Mouse (Mus musculus) heart, embryonic 12.5 days (tissue): ENCODE data around the gene Fezf1. TPM values are rescaled to one million over a fixed set of nuclear protein-coding genes. Genes with fewer than 3 reads are reported as not detected.

Experiments used
- ATAC-seq: fragments of 200-750 bp; cut with Nextera tagmentation; 2 replicates; pipeline ENCODE4 v1.8.0; 2017; ENCODE audit warnings: moderate TSS enrichment, moderate library complexity; ENCODE audit not compliant: insufficient number of reproducible peaks, low FRiP score
- H3K27ac ChIP-seq: fragments of 300-500 bp; sonication (generic); 2 replicates; pipeline ENCODE4 v1.5.1; 2016; ENCODE audit warnings: mild to moderate bottlenecking, moderate library complexity; ENCODE audit not compliant: poor library complexity, severe bottlenecking
- H3K27me3 ChIP-seq: fragments of 300-500 bp; sonication (generic); replicated peaks from 2 replicates; pipeline ENCODE4 v1.6.1; 2016; ENCODE audit warnings: mild to moderate bottlenecking, moderate library complexity
- H3K36me3 ChIP-seq: fragments of 300-500 bp; sonication (generic); 2 replicates; pipeline ENCODE4 v1.6.1; 2016; ENCODE audit warnings: mild to moderate bottlenecking, moderate library complexity
- H3K4me1 ChIP-seq: fragments of 300-500 bp; sonication (generic); replicated peaks from 2 replicates; pipeline ENCODE4 v1.6.1; 2016; ENCODE audit warnings: mild to moderate bottlenecking
- H3K4me2 ChIP-seq: fragments of 300-500 bp; sonication (generic); 2 replicates; pipeline ENCODE4 v1.6.1; 2016; ENCODE audit warnings: mild to moderate bottlenecking, moderate library complexity
- H3K4me3 ChIP-seq: fragments of 300-500 bp; sonication (generic); 2 replicates; pipeline ENCODE4 v1.5.1; 2016; ENCODE audit warnings: mild to moderate bottlenecking
- H3K9ac ChIP-seq: fragments of 300-500 bp; sonication (generic); 2 replicates; pipeline ENCODE4 v1.6.1; 2016; ENCODE audit warnings: mild to moderate bottlenecking, moderate library complexity
- H3K9me3 ChIP-seq: fragments of 300-500 bp; sonication (generic); replicated peaks from 2 replicates; pipeline ENCODE4 v1.6.1; 2016; ENCODE audit warnings: mild to moderate bottlenecking, moderate library complexity
- WGBS: fragments of 180-500 bp; shearing (Covaris S2); methylation state at CpG from one replicate; pipeline ENCODE4 v1.1.7; 2016; 5-methylcytosine and 5-hydroxymethylcytosine counted together
- polyA plus RNA-seq: library from polyadenylated mRNA; unstranded; fragments of >200 nt; fragmentation: Nextera tagmentation; extraction: Ambion mirVana; gene quantifications from 2 replicates; pipeline ENCODE4 v1.2.1, GENCODE M21; 2016

Gene Fezf1
- polyA plus RNA-seq, 1 experiment from 2014 or later: not detected

DNA sequence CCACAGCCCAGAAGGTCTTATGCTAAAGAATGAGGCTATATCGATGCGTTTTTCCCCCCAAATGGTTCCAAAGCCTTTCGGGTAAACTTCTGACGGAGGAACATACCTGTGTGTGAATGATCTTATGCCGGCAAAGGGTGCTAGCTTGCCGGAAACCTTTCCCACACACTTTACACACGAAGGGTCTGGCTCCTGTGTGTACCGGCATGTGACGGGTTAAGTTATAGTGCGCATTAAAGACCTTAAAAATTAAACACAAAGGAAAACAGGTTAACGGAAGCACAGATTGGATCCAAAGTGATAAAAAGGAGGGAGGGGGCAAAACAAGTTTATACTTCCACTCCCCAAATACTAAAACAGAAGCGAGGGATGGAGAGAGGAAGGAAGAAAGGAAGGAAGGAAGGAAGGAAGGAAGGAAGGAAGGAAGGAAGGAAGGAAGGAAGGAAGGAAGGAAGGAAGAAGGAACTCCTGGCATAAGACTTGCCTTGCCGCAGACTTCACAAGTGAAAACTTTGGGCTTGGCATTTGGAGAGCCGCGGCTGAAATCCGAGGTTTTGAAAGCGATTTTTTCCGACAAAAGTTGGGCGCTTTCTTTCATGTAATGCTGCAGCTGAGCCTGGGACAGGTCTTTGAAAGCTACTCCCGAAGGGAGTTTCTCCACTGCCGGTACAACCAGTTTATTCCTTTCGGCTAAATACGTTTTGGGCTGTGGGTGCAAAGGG is 1.2 kb downstream of the Fezf1 start:
- peaks cover 72% of the 10 kb centered on the region for H3K27me3 ChIP-seq
- under 1% methylated on average over 23 of the region's 23 CpGs for WGBS
- H3K9me3 ChIP-seq: no peaks in the 10 kb centered on the region

DNA sequence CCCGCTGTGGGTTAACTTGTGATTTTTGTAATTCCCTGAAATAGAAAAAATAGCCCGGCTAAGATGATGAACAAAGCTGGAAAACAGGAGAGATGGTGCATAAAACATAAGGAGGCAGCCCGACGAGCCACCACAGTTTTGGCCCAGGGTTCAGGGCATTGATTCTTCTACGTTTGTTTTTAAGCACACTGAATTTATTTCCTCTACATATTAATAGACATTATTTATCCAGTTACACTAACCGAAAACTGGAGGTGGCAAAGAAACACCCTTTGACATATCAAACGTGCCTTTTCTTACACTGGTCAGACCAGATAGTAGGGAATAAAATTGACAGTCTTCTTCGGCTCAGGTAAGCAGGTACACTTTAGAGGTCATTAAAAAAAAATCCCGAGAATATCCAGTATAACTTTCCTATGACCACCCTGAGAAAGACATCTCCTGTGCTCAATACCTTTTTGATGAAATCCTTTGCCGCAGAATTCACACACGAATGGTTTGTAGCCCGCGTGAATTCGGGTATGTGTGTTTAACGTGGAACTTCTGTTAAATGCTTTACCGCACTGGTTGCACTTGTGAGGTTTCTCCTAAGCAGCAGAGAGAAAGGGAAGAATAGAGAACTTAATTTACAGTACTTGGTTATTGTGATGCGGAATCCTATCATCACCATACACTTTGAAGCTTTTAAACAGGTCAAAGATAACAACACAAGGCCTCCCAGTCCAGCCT is 1.9 kb downstream of the Fezf1 start:
- H3K27ac ChIP-seq: no peak overlapping the region
- H3K4me3 ChIP-seq: no peak overlapping the region
- H3K4me2 ChIP-seq: no peak overlapping the region
- H3K9me3 ChIP-seq: no peaks in the 10 kb centered on the region
- ATAC-seq: no peak
- H3K9ac ChIP-seq: no peak overlapping the region
- 4% methylated on average over 17 of the region's 17 CpGs for WGBS
- H3K4me1 ChIP-seq: peaks cover 23% of the 10 kb centered on the region
- H3K36me3 ChIP-seq: no peaks in the 10 kb centered on the region
- H3K27me3 ChIP-seq: peaks cover 77% of the 10 kb centered on the region

More for the DNA sequence above, 1.2 kb downstream of the Fezf1 start:
- peak overlapping the region; percentile 92 for H3K4me2 ChIP-seq
- H3K9ac ChIP-seq: no peak overlapping the region
- no peak overlapping the region for H3K27ac ChIP-seq
- peak overlapping the region; percentile 53 for H3K4me3 ChIP-seq
- no peaks in the 10 kb centered on the region for H3K36me3 ChIP-seq
- ATAC-seq: no peak
- peaks cover 23% of the 10 kb centered on the region for H3K4me1 ChIP-seq

DNA sequence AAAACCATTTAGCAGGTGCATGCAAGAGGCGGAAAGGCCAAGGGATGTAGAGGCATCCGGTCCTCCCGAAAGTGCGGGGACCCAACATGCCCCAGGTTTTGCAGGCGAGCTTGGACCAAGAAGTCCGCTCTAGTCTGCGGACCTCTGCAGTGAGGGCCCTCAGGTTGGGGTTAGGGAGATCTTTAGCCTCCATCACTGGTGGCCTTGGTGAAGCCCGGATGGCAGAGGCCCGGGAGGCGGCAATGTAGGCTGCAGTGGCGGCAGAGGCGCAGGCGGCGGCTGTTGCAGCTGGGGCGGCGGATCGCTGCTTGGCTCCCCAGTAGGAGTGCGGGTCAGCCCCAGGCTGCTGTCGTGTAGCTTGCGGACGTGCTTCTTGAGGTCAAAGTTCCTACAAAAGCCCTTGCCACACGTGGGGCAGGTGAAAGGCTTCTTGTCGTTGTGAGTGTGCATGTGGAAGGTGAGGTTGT is 2.6 kb downstream of the Fezf1 start:
- H3K27me3 ChIP-seq: peaks cover 80% of the 10 kb centered on the region
- H3K4me2 ChIP-seq: no peak overlapping the region
- H3K36me3 ChIP-seq: no peaks in the 10 kb centered on the region
- 2% methylated on average over 23 of the region's 23 CpGs for WGBS
- H3K4me3 ChIP-seq: no peak overlapping the region
- no peak overlapping the region for H3K9ac ChIP-seq
- H3K9me3 ChIP-seq: no peaks in the 10 kb centered on the region
- ATAC-seq: no peak
- peaks cover 23% of the 10 kb centered on the region for H3K4me1 ChIP-seq
- H3K27ac ChIP-seq: no peak overlapping the region

DNA sequence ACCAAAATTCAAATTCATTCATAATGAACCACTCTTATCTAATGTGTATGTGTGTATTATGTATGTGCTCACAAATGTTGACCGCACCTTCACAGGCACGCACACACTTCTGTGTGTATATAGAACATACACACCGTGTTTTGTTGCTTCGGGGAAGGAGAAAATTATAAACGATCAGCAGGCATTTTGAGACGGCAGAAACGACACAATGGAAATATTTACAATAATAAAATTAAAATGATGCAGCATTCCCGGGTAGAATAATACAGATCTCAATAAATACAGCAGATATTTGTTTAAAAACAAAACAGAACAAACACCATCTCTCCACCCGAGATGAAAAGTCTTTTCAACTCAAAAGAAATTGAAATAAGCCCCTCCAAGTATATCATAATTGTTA is 3.0 kb downstream of the Fezf1 start:
- Histone ChIP-seq H3K27ac (no peak overlapping the region), H3K27me3 (peaks cover 77% of the 10 kb centered on the region), H3K9ac (no peak overlapping the region), H3K4me2 (no peak overlapping the region), H3K4me3 (no peak overlapping the region), H3K4me1 (peaks cover 23% of the 10 kb centered on the region), H3K36me3 (no peaks in the 10 kb centered on the region), H3K9me3 (no peaks in the 10 kb centered on the region)
- ATAC-seq: no peak
- WGBS: 22% methylated on average over 9 of the region's 9 CpGs

DNA sequence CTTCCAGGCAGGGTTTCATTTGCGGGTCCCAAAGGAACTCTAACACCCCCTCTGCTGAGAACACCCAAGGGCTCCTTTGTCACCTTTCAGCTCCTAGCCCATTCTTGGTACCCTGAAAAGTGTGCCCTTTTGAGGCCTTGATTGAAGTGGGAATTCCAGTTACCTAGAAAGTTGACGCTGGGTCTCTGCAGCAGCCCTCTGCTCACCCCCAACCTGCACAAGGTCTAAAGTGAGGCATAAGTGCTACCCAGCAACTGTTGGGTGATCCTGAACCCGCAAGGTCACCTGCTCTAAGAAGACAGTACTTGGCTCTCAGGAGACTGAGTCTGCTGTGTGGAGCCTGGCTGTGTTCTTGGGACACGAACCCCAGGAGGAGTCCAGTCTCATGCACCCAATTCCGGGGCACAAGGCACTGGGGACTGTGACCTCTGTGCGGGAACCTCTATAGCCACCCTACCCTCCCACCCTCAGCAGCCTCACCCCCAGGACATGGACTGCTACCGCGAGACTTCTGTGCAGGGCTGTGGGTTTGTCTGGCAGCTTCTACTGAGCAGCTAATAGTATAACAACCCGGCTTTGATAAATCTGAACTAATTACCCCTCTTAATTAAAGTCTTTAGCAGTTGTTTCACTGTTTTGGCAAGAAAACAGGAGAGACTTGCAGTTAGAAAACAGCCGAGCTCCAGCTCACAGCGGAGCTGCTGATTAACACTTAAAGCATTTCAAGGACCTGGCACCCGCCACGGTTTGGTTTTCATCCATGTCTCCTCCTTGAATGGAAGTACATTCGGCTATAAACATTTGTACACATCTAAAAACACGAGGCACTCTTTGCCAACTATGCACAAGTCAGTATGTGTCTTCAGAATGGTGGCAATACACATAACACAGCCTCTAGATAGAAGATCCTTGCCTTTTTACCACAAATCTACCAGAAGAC is 4.1 kb downstream of the Fezf1 start:
- peaks cover 17% of the 10 kb centered on the region for H3K4me1 ChIP-seq
- H3K9me3 ChIP-seq: no peaks in the 10 kb centered on the region
- H3K36me3 ChIP-seq: no peaks in the 10 kb centered on the region
- no peak overlapping the region for H3K27ac ChIP-seq
- H3K9ac ChIP-seq: no peak overlapping the region
- H3K27me3 ChIP-seq: peaks cover 67% of the 10 kb centered on the region
- no peak overlapping the region for H3K4me3 ChIP-seq
- ATAC-seq: no peak
- no peak overlapping the region for H3K4me2 ChIP-seq
- 4% methylated on average over 15 of the region's 15 CpGs for WGBS

DNA sequence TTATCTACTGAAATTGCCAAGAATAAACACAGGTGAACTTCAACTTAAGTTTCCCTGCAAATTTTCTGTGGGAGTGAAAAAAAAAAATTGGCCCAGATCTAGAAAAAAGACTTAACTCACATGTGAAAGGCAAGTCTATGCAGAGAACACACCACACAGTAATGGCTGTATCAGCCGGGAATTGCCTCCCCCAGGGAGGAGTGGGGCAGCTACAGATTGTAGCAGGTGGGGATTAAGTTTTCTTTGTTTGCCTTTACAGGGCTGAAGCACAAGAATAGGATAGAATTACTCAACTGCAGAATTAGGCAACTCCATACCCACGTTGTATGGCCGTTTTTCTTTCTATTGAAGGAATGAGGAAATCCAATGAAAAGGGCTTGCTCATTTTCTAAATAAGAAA is 36.7 kb downstream of the Fezf1 start:
- 43% methylated on average over 3 of the region's 3 CpGs for WGBS
- H3K27ac ChIP-seq: no peak overlapping the region
- no peak overlapping the region for H3K4me3 ChIP-seq
- no peaks in the 10 kb centered on the region for H3K4me1 ChIP-seq
- no peaks in the 10 kb centered on the region for H3K9me3 ChIP-seq
- no peak for ATAC-seq
- no peak overlapping the region for H3K4me2 ChIP-seq
- no peaks in the 10 kb centered on the region for H3K27me3 ChIP-seq
- H3K9ac ChIP-seq: no peak overlapping the region
- H3K36me3 ChIP-seq: no peaks in the 10 kb centered on the region

DNA sequence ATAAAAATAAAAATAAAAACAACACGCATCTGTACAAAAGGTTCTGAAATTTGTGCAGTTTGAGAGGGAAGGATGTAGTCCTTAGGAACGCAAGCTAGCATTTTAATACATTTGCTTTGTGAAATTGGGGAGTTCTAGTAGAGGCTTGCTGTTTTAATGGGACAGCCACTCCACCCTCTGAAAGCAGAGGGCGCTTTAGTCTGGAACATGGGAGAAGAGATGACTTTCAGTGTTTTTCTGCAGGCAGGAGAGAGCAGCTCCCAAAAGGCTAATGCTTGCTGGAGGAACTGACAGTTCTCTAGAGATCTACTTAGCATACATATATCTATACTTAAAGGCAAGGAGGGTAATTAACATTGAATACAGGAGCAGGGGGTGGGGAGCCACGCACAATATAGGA is 40.4 kb downstream of the Fezf1 start:
- Histone ChIP-seq H3K4me3 (no peak overlapping the region), H3K9me3 (no peaks in the 10 kb centered on the region), H3K27me3 (no peaks in the 10 kb centered on the region), H3K27ac (no peak overlapping the region), H3K4me1 (no peaks in the 10 kb centered on the region), H3K9ac (no peak overlapping the region), H3K4me2 (no peak overlapping the region), H3K36me3 (no peaks in the 10 kb centered on the region)
- 63% methylated on average over 4 of the region's 4 CpGs for WGBS
- ATAC-seq: no peak

DNA sequence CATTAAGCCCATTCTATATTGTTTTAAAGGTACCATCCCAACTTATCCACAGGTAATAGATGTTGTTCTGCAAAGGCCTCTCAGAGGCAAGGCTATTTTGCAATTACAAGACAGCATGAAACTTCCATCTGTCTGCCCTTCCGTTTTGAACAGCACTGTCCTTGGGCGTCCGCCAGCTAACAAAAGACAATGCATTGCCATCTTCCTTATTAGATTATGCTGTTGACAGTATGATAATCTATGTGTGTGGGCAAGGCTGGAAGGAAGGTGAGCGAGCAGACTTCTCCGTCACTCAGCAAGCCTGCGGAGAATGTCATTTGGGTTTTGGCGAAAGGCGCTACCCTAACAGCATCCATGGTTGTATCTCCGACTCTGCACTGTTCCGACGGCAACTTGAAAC is 45.5 kb downstream of the Fezf1 start:
- Histone ChIP-seq H3K36me3 (no peaks in the 10 kb centered on the region), H3K27ac (no peak overlapping the region), H3K4me1 (no peaks in the 10 kb centered on the region), H3K4me2 (no peak overlapping the region), H3K9me3 (no peaks in the 10 kb centered on the region; the same call in 1 of the 2 replicates), H3K4me3 (no peak overlapping the region), H3K9ac (no peak overlapping the region), H3K27me3 (no peaks in the 10 kb centered on the region)
- ATAC-seq: no peak
- 80% methylated on average over 11 of the region's 11 CpGs for WGBS

Other genes starting within 250 kb of the Fezf1 start
- gene Aass, start 115.4 kb downstream of the Fezf1 start, polyA plus RNA-seq: 0.72 and 0.82 TPM in 2 replicates